Mouse (Mus musculus) liver, adult 10 weeks (tissue): Measurements from ENCODE around the gene Gm1673. TPM values are rescaled to one million over a fixed set of nuclear protein-coding genes. Genes with fewer than 3 reads are reported as not detected.

Source experiments
- polyA plus RNA-seq: library from polyadenylated mRNA; stranded (reverse); fragments of 350-450 nt; fragmentation: Illumina TruSeq; extraction: RNeasy Lipid Tissue Mini Kit (QIAGEN cat#74804); gene quantifications from one replicate; pipeline ENCODE4 v1.2.3, GENCODE M21; 2014; ENCODE audit warnings: low read depth, low replicate concordance

The Gm1673 gene
- not detected for polyA plus RNA-seq

GRCm38 (mm10) chr5:33983309-33984121, at the start of gene Gm1673:
TSS of gene Gm1673 (plus strand) at chr5:33983433.

DNA sequence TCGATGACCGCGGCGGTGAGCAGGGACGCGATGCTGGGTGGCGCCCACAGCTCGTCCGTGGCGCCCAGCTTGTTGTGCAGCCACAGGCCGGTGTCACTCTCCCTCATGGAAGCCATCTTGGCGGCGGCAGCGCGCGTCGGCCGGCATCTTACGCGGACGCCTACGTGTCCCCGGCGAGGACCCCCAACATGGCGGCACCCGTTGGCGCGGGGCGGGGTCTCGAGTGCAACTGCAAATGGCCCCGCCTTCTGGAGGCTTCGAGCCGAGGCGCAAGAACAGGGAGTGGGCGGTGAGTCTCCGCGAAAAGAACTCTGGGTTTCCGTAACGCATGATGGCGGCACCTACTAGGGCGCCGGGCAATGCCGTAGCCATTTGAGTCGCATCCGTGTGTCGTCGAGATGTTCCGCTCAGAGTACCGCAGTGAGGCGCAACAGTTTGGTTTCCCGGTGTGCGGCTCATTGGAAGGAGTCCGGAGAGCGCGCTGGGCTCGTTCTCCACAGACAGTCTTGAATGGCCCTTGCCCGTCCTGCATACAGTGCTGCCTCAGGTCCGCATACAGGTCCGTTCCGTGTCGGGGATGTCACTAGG, 47.0 kb upstream of the Gm1673 start, which contains the start of gene Nelfa:
Gene Nelfa (minus strand): TSS at position 294 of the 588 bp plus-strand sequence.

DNA sequence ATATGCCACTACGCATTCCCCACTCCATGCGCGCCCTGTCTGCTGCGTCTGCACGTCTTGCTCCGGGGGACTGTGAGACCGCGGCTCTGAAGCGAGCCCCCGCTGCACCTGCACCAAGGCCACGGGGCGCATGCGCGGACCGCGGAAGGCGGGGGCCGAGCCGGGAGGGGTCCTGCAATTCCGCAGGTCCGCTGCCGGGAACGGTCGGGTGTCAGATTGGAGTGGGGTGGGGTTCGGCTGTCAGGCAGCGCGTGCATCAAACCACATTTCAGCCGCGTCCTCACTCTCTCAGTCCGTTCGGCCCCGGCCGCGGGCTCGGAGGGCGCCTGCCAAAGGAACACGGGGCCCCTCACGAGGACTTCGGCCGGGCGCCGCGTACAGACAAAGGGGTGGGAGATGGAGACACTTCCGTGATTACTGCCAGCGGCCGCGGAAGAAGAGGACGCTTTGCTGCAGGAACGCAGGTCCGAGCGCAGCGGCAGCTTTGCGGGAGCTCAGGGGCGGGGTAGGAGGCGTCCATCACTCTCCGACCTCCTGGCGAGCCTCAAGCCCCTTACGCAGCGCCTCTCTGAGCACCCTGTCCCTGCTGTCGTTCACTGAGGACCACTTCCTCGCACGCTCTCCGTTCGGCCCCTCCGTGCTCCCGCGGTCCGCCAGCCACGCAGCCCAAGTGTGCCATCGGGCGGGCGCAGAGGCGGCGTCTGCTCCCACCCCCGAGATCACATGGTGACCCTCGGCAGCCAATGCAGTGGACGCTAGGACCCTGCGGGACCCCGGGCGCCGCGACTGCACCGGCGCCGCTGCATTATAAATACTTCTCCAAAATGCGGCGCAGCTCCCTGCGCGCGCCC, 12.8 kb downstream of the Gm1673 start, which contains the start of gene Nat8l:
Gene Nat8l (plus strand): TSS at position 142 of the 851 bp plus-strand sequence.

Other genes with a start within 250 kb of the Gm1673 start
- 9.7 TPM for gene Letm1, start 200.6 kb upstream of the Gm1673 start, polyA plus RNA-seq
- gene Nsd2, start 162.7 kb upstream of the Gm1673 start, polyA plus RNA-seq = 10.8 TPM
- 3.2 TPM for gene Nelfa, start 47.0 kb upstream of the Gm1673 start, polyA plus RNA-seq
- gene Nat8l, start 12.6 kb downstream of the Gm1673 start, polyA plus RNA-seq = not detected
- gene Poln, start 186.0 kb downstream of the Gm1673 start, polyA plus RNA-seq = not detected
- gene Haus3, start 186.1 kb downstream of the Gm1673 start, polyA plus RNA-seq = 13.3 TPM
- 9.6 TPM for gene Mxd4, start 204.3 kb downstream of the Gm1673 start, polyA plus RNA-seq